Mouse (Mus musculus) limb, embryonic 12.5 days (tissue): ENCODE data around the gene Tbc1d10c. TPM values are rescaled to one million over a fixed set of nuclear protein-coding genes. Genes with fewer than 3 reads are reported as not detected.

Experiments used
- ATAC-seq: fragments of 200-750 bp; cut with Nextera tagmentation; 2 replicates; pipeline ENCODE4 v1.8.0; 2017; ENCODE audit warnings: low read depth, moderate TSS enrichment; ENCODE audit not compliant: insufficient number of reproducible peaks, insufficient read depth, low FRiP score, low TSS enrichment
- H3K27ac ChIP-seq: fragments of 300-500 bp; sonication (generic); 2 replicates; pipeline ENCODE4 v1.5.1; 2016; ENCODE audit warnings: mild to moderate bottlenecking, moderate library complexity
- H3K27me3 ChIP-seq: fragments of 300-500 bp; sonication (generic); 2 replicates; pipeline ENCODE4 v1.6.1; 2016; ENCODE audit warnings: mild to moderate bottlenecking, moderate library complexity
- H3K36me3 ChIP-seq: fragments of 300-500 bp; sonication (generic); 2 replicates; pipeline ENCODE4 v1.6.1; 2016; ENCODE audit warnings: mild to moderate bottlenecking, moderate library complexity
- H3K4me1 ChIP-seq: fragments of 300-500 bp; sonication (generic); replicated peaks from 2 replicates; pipeline ENCODE4 v1.6.1; 2016
- H3K4me2 ChIP-seq: fragments of 300-500 bp; sonication (generic); 2 replicates; pipeline ENCODE4 v1.6.1; 2016; ENCODE audit warnings: mild to moderate bottlenecking, moderate library complexity
- H3K4me3 ChIP-seq: fragments of 300-500 bp; sonication (generic); replicated peaks from 2 replicates; pipeline ENCODE4 v1.5.1; 2016; ENCODE audit warnings: mild to moderate bottlenecking
- H3K9ac ChIP-seq: fragments of 300-500 bp; sonication (generic); replicated peaks from 2 replicates; pipeline ENCODE4 v1.6.1; 2016; ENCODE audit warnings: mild to moderate bottlenecking, moderate library complexity
- H3K9me3 ChIP-seq: fragments of 300-500 bp; sonication (generic); 2 replicates; pipeline ENCODE4 v1.6.1; 2016; ENCODE audit warnings: mild to moderate bottlenecking, moderate library complexity
- WGBS: fragments of 180-500 bp; shearing (Covaris S2); methylation state at CpG from one replicate; pipeline ENCODE4 v1.1.7; 2016; 5-methylcytosine and 5-hydroxymethylcytosine counted together
- polyA plus RNA-seq: library from polyadenylated mRNA; unstranded; fragments of >200 nt; fragmentation: Nextera tagmentation; extraction: Ambion mirVana; gene quantifications from 2 replicates; pipeline ENCODE4 v1.2.1, GENCODE M21; 2016

The Tbc1d10c gene
- polyA plus RNA-seq, 1 experiment from 2014 or later: 0.60 TPM

DNA sequence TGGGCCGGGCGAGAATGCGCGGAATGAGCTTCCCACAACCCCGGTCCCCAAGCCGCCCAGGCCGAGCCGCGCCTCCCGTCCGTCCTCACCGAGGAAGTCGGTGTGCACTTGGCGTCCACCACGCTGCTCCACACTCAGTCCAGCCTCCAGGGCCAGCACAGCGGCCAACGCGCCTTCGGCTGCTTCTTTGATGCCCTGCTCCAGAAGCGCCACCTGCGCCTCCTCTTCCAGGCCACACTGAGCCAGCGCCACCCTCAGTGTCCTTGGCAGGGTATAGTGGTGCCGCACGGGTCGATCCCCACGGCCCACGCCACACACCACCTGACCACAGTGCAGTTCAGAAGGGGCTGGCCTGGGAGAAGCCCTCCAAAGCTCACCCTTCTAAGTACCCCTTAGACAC is 21.3 kb downstream of the Tbc1d10c start:
- peaks cover 16% of the 10 kb centered on the region for H3K4me1 ChIP-seq
- H3K4me2 ChIP-seq: peak overlapping the region; percentile 83
- 8% methylated on average over 27 of the region's 27 CpGs for WGBS
- H3K27ac ChIP-seq: peak overlapping the region; percentile 88
- no peaks in the 10 kb centered on the region for H3K9me3 ChIP-seq
- 0 out of 2 replicates have a peak, but pooled peaks cover 2% of the 10 kb centered on the region for H3K27me3 ChIP-seq
- H3K9ac ChIP-seq: peak overlapping the region; percentile 77
- no peaks in the 10 kb centered on the region for H3K36me3 ChIP-seq
- ATAC-seq: peak; percentile 38
- peak overlapping the region; percentile 46 for H3K4me3 ChIP-seq

GRCm38 (mm10) chr19:4169378-4169784 is 21.7 kb downstream of the Tbc1d10c start:
- Histone ChIP-seq H3K4me2 (peak overlapping the region; percentile 83), H3K9ac (peak overlapping the region; percentile 77), H3K9me3 (no peaks in the 10 kb centered on the region), H3K27ac (peak overlapping the region; percentile 88), H3K4me3 (peak overlapping the region; percentile 46), H3K27me3 (no peaks in the 10 kb centered on the region), H3K36me3 (no peaks in the 10 kb centered on the region), H3K4me1 (peaks cover 16% of the 10 kb centered on the region)
- under 1% methylated on average over 43 of the region's 43 CpGs for WGBS
- ATAC-seq: peak; percentile 90

DNA sequence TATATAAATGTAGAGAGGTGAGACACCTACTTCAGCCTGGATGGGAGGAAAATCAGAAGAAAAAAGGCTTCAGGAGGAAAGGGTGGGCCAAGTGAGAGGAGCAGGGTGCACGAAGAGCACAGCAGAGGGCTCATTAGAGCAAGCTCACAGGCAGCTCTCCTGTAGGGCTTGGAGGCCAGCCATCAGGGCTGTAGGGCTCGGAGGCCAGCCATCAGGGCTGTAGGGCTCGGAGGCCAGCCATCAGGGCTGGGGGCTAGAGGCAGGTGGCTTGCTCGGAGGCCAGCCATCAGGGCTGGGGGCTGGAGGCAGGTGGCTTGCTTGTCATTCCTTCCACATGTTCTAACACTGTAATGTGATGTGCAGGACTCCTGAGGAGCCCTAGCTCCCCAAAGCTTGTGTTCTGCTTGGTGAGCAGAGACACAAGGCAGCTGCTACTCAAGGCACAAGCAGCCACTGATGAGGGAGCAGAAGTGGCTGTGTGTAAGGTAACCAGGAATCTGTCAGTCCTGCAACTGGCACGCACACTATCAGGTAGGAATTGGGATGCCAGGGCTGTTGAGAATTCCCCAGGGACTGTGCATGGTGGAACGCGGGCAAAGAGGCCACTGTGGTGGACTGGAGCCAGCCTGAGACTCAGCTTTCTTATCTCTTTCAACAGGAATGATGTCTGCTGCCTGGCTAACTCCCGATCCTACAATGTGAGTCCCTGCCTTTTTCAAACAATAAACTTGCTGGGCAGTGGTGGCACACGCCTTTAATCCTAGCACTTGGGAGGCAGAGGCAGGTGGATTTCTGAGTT is 24.2 kb downstream of the Tbc1d10c start:
- H3K27me3 ChIP-seq: no peaks in the 10 kb centered on the region
- 75% methylated on average over 9 of the region's 9 CpGs for WGBS
- no peak for ATAC-seq

GRCm38 (mm10) chr19:4164721-4165120 is 26.4 kb downstream of the Tbc1d10c start:
- no peak for ATAC-seq
- 79% methylated on average over 2 of the region's 2 CpGs for WGBS
- no peaks in the 10 kb centered on the region for H3K27me3 ChIP-seq
- no peak overlapping the region for H3K4me2 ChIP-seq
- no peak overlapping the region for H3K9ac ChIP-seq
- peaks cover 19% of the 10 kb centered on the region for H3K36me3 ChIP-seq
- H3K27ac ChIP-seq: no peak overlapping the region
- H3K4me3 ChIP-seq: no peak overlapping the region
- no peaks in the 10 kb centered on the region for H3K9me3 ChIP-seq
- H3K4me1 ChIP-seq: peaks cover 7% of the 10 kb centered on the region

More for the DNA sequence above, 24.2 kb downstream of the Tbc1d10c start:
- Histone ChIP-seq H3K4me2 (no peak overlapping the region), H3K9me3 (no peaks in the 10 kb centered on the region), H3K36me3 (no peaks in the 10 kb centered on the region; the same call in 1 of the 2 replicates), H3K4me1 (peaks cover 22% of the 10 kb centered on the region), H3K27ac (no peak overlapping the region), H3K4me3 (no peak overlapping the region), H3K9ac (no peak overlapping the region)

DNA sequence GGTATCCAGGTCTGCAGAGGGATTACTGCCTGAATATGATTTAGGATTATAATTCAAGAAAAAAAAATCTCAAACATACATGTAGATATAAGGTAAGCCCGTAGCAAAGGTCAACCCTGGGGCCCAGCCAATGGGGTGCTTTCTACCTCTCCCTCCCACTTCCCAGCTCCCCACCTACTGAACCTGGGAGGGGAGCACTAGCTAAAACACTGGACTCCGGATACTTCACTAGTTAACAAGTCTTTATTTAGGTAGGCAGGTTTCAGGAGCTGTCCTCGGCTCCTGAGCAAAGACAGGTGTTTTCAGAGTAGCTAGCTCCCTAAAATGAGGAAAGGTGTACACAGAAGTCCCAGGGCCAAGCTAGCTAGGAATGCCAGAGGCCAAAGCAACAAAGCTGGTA is 27.0 kb downstream of the Tbc1d10c start:
- no peak overlapping the region for H3K4me3 ChIP-seq
- ATAC-seq: no peak

DNA sequence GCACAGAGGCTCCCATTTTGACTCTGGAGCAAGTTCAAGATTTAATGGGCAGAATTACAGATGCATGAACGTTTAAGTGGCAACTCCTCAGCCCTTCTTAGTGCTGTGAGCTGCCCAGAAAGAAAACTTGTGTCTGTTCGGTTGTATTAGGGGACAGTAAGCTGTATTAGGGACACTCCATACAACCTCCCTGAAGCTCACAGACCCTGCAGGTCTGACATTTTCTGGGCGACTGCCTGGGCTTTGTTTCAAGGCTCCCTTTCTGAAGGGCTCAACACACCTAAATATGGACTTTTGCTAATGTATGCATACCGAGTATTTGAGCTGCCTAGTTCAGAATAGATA is 27.6 kb downstream of the Tbc1d10c start:
- Histone ChIP-seq H3K9ac (peak overlapping the region; percentile 52), H3K27ac (peak overlapping the region; percentile 74), H3K4me1 (peaks cover 7% of the 10 kb centered on the region), H3K9me3 (no peaks in the 10 kb centered on the region), H3K4me3 (peak overlapping the region; percentile 69), H3K36me3 (peaks cover 31% of the 10 kb centered on the region), H3K27me3 (no peaks in the 10 kb centered on the region), H3K4me2 (peak overlapping the region; percentile 93)
- ATAC-seq: peak; percentile 18; the same call in 1 of the 2 replicates
- WGBS: 40% methylated on average over 4 of the region's 4 CpGs

More for the DNA sequence above, 27.0 kb downstream of the Tbc1d10c start:
- Histone ChIP-seq H3K4me1 (peaks cover 7% of the 10 kb centered on the region), H3K4me2 (no peak overlapping the region), H3K36me3 (peaks cover 25% of the 10 kb centered on the region), H3K27ac (no peak overlapping the region), H3K27me3 (no peaks in the 10 kb centered on the region), H3K9me3 (no peaks in the 10 kb centered on the region), H3K9ac (no peak overlapping the region)
- WGBS: 77% methylated on average over 3 of the region's 3 CpGs

- Histone ChIP-seq H3K9me3 (no peaks in the 10 kb centered on the region), H3K4me2 (peak within 1 kb of the TSS; percentile 93), H3K27ac (peak within 1 kb of the TSS; percentile 74), H3K4me3 (peak within 1 kb of the TSS; percentile 69), H3K27me3 (no peaks in the 10 kb centered on the region), H3K9ac (peak within 1 kb of the TSS; percentile 81), H3K4me1 (peaks cover 7% of the 10 kb centered on the region), H3K36me3 (peaks cover 38% of the 10 kb centered on the region)
- ATAC-seq: peak; percentile 75
- WGBS: 6% methylated on average over 42 of the region's 42 CpGs
These were observed 28.2 kb downstream of the Tbc1d10c start, which contains the start of gene Rps6kb2 for GRCm38 (mm10) chr19:4162646-4163542. Rps6kb2 (minus strand) TSS chr19:4163354.

DNA sequence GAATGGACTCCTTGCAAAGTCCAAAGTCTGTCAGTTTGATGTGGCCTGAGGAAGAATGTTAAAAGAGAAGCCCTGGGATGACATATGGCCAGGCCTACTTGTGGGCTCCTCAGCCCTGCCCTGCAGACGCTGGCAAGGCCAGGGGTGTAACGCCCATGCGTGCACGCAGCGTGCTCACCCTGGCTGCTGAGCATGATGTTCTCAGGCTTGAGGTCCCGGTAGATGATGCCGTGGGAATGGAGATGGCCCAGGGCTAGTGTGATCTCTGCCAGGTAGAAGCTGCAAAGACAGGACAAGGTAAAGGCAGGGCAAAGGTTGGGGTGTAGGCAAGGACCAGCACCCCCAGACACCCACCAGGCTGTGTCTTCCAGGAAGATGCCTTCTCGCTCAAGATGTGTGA is 32.0 kb downstream of the Tbc1d10c start:
- WGBS: 94% methylated on average over 8 of the region's 8 CpGs
- Histone ChIP-seq H3K9ac (no peak overlapping the region), H3K9me3 (no peaks in the 10 kb centered on the region), H3K4me3 (no peak overlapping the region), H3K4me2 (no peak overlapping the region), H3K4me1 (peaks cover 7% of the 10 kb centered on the region), H3K36me3 (peaks cover 67% of the 10 kb centered on the region), H3K27me3 (no peaks in the 10 kb centered on the region), H3K27ac (no peak overlapping the region)
- ATAC-seq: no peak

- no peak for ATAC-seq
- WGBS: 91% methylated on average over 12 of the region's 12 CpGs
- no peak overlapping the region for H3K9ac ChIP-seq
- no peaks in the 10 kb centered on the region for H3K4me1 ChIP-seq
- no peak overlapping the region for H3K4me2 ChIP-seq
- no peaks in the 10 kb centered on the region for H3K9me3 ChIP-seq
- no peak overlapping the region for H3K4me3 ChIP-seq
- peaks cover 85% of the 10 kb centered on the region for H3K36me3 ChIP-seq
- H3K27ac ChIP-seq: no peak overlapping the region
- H3K27me3 ChIP-seq: no peaks in the 10 kb centered on the region
These were observed 34.3 kb downstream of the Tbc1d10c start for GRCm38 (mm10) chr19:4156771-4157170.

DNA sequence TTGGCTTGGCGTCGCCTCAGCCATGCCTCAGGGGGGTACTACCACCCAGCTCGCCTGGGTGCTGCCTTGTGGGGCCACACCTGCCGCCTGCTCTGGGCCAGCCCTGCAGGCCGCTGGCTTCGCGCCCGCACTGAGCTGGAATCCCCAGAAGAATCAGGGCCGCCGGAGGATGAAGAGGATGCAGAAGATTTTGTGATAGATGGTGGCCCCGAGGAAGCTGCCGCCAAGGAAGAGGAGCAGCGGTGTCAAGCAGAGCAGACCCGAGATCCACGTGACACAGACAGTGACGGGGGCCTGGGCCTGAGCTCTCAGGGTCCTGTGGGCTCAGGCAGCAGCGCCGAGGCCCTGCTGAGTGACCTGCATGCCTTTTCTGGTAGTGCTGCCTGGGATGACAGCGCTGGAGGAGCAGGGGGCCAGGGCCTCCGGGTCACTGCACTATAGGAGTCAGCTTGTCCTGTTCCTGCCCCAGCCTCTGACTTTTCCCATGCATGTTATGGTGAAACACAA is 35.0 kb downstream of the Tbc1d10c start:
- no peaks in the 10 kb centered on the region for H3K27me3 ChIP-seq
- no peak overlapping the region for H3K27ac ChIP-seq
- no peak overlapping the region for H3K4me3 ChIP-seq
- H3K4me2 ChIP-seq: no peak overlapping the region
- no peak for ATAC-seq
- no peaks in the 10 kb centered on the region for H3K9me3 ChIP-seq
- H3K36me3 ChIP-seq: peaks cover 85% of the 10 kb centered on the region
- H3K4me1 ChIP-seq: no peaks in the 10 kb centered on the region
- 0 out of 2 replicates have a peak overlapping the region, but pooled peaks have one; percentile 27 for H3K9ac ChIP-seq
- 78% methylated on average over 20 of the region's 20 CpGs for WGBS
